Mouse (Mus musculus) heart, embryonic 10.5 days (tissue): ENCODE results near the gene Bckdk. TPM values are rescaled to one million over a fixed set of nuclear protein-coding genes. Genes with fewer than 3 reads are reported as not detected.
"Not testable (repeated sequence)": the region's sequence is repeated elsewhere in the genome, so short reads cannot be mapped to it uniquely, and the experiment has no call there.

Experiments
- DNase-seq: peaks from one replicate; pipeline ENCODE4 v3.0.0-alpha.2; 2017; ENCODE audit warnings: low spot score
- H3K27ac ChIP-seq: fragments of 300-500 bp; sonication (generic); 2 replicates; pipeline ENCODE4 v1.5.1; 2016; ENCODE audit warnings: mild to moderate bottlenecking
- H3K27me3 ChIP-seq: fragments of 300-500 bp; sonication (generic); 2 replicates; pipeline ENCODE4 v1.6.1; 2016; ENCODE audit warnings: mild to moderate bottlenecking; ENCODE audit not compliant: poor library complexity, insufficient read depth, severe bottlenecking
- H3K36me3 ChIP-seq: fragments of 300-500 bp; sonication (generic); 2 replicates; pipeline ENCODE4 v1.6.1; 2016; ENCODE audit warnings: mild to moderate bottlenecking, moderate library complexity
- H3K4me1 ChIP-seq: fragments of 300-500 bp; sonication (generic); 2 replicates; pipeline ENCODE4 v1.6.1; 2016; ENCODE audit warnings: mild to moderate bottlenecking
- H3K4me3 ChIP-seq: fragments of 300-500 bp; sonication (generic); 2 replicates; pipeline ENCODE4 v1.5.1; 2016; ENCODE audit warnings: mild to moderate bottlenecking, moderate library complexity
- H3K9me3 ChIP-seq: fragments of 300-500 bp; sonication (generic); 2 replicates; pipeline ENCODE4 v1.6.1; 2016; ENCODE audit warnings: mild to moderate bottlenecking, moderate library complexity
- WGBS: fragments of 180-500 bp; shearing (Covaris S2); methylation state at CpG from one replicate; pipeline ENCODE4 v1.1.7; 2016; 5-methylcytosine and 5-hydroxymethylcytosine counted together
- polyA plus RNA-seq: library from polyadenylated mRNA; unstranded; fragments of >200 nt; fragmentation: Nextera tagmentation; extraction: Ambion mirVana; gene quantifications from 2 replicates; pipeline ENCODE4 v1.2.1, GENCODE M21; 2016

Gene Bckdk
- polyA plus RNA-seq, 1 experiment from 2014 or later = 143 TPM

DNA sequence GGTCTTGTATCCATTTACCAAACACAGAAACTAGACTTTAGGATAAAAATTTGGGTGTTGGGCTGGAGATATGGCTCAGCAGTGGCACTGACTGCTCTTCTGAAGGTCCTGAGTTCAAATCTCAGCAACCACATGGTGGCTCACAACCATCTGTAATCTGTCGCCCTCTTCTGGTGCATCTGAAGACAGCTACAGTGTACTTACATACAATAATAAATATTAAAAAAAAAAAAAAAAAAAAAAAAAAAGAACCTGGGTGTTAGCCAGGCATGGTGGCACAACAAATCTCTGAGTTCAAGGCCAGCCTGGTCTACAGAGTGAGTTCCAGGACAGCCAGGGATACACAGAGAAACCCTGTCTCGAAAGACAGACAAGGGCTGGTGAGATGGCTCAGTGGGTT lies 38.2 kb downstream of the Bckdk start:
- peaks cover 41% of the 10 kb centered on the region for H3K27me3 ChIP-seq
- H3K4me1 ChIP-seq, H3K27ac ChIP-seq, H3K36me3 ChIP-seq, H3K9me3 ChIP-seq, H3K4me3 ChIP-seq, DNase-seq: not testable (repeated sequence)
- WGBS = 57% methylated on average over 2 of the region's 2 CpGs

DNA sequence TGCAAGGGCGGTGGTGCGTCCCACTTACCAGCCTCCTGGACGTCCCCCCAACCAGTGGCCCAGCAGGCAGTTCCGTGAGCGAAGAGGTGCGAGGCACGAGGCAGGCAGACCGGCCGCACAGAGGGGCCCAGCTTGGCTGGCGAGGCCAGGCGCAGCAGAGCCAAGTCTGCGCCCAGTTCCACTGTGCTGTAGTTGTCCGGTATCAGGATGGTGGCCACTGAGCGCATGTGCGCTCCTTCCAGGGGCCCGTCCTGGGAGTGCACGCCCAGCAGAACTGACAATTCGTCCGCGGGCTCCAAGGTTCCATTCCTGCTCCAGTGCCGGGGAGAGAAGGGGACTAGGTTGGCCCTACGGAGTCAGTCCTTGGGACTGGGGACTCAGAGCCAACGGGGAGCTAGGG lies 40.7 kb downstream of the Bckdk start:
- Histone ChIP-seq H3K27ac (0 out of 2 replicates have a peak overlapping the region, but pooled peaks have one; percentile 23), H3K36me3 (no peaks in the 10 kb centered on the region), H3K4me1 (peaks cover 8% of the 10 kb centered on the region; the same call in 1 of the 2 replicates), H3K9me3 (no peaks in the 10 kb centered on the region), H3K4me3 (peak overlapping the region; percentile 42), H3K27me3 (peaks cover 41% of the 10 kb centered on the region)
- peak; percentile 73 for DNase-seq
- 7% methylated on average over 23 of the region's 23 CpGs for WGBS

DNA sequence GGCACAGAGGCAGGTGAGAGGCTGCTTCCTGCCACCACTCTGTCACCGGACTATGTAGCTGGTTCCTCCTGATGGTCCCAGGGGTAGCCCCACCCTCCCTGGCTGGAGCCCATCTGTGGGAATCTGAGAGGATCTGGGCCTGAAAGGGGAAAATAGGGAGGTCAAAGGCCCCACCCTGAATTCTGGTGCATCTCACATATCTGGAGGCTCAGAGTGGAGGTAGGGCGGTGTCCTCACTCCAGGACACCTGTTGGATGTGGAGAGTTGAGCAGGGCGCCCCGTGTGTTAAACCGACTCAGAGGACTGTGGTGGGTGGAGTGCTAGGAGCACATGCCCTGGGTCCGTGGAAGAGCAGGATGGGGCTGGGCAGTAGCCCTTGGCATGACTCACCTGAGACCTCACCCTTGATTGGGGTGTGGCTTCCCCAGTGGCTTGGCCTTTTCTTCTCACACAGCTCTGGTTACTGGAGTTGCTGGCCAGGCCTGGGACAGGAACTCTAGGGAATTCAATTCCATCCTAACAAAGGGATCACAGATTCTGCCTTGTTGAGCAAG lies 42.7 kb downstream of the Bckdk start, which contains the start of gene Prss36:
TSS of gene Prss36 (minus strand) at position 256 of the 554 bp plus-strand sequence.
- Histone ChIP-seq H3K27me3 (peaks cover 41% of the 10 kb centered on the region), H3K36me3 (no peaks in the 10 kb centered on the region), H3K4me1 (peaks cover 8% of the 10 kb centered on the region; the same call in 1 of the 2 replicates), H3K4me3 (no peak within 1 kb of the TSS), H3K27ac (no peak within 1 kb of the TSS), H3K9me3 (no peaks in the 10 kb centered on the region)
- DNase-seq = no peak
- WGBS = 70% methylated on average over 6 of the region's 6 CpGs

DNA sequence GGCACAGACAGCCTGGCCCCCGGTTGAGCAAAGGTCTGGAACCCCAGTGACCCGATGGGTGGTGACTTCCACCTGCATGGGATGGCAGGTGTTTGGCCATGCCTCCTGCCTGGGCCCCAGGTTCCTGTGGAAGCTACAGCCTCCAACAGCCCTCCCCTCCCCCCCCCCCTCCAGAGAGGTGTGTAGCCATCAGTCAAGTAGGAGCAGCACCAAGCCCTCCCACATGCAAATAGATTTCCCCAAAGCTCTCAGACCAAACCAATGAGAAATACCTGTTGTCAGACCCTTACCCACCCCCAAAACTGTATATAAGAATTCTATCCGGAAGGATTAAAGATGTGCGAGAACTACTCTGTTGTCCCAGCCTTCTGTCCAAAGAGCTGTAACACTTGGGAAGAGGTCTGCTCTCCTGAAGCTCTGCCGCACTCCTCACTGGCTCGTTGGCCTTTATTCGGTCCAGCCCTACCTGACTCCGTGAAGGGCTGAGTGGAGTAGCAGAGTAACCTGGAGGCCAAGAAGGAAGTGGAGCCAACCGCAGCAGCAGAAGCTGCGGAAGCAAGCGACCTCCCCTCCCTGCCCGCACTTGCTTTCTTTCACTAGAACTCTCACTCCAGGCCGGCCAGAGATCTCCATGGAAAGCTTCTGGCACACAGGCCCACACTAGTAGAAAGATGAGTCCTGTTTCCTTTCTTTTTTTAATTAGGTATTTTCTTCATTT lies 49.1 kb downstream of the Bckdk start:
- H3K9me3 ChIP-seq = no peaks in the 10 kb centered on the region
- no peak for DNase-seq
- H3K27ac ChIP-seq = no peak overlapping the region
- no peak overlapping the region for H3K4me3 ChIP-seq
- no peaks in the 10 kb centered on the region for H3K36me3 ChIP-seq
- H3K4me1 ChIP-seq = no peaks in the 10 kb centered on the region
- WGBS = 32% methylated on average over 13 of the region's 13 CpGs
- H3K27me3 ChIP-seq = no peaks in the 10 kb centered on the region

DNA sequence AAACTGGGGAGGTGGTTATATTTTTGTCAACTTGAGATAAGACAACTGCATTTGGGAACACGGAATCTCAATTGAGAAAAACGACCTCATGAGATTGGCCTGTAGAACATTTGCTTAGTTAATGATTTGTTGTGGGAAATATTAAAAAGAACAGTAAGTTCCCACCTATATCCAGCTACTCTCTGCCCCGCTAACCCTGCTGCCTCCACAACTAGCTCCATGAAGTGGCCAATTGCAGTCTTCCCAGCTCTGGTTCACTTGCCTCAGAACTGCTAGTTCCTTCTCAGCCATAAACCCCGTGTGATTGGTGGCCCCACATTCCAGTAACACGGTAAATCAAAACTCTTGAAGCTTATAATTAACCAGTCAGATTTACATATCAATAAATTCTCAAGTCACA lies 55.5 kb downstream of the Bckdk start:
- H3K4me1 ChIP-seq = no peaks in the 10 kb centered on the region
- H3K9me3 ChIP-seq = no peaks in the 10 kb centered on the region
- no peak overlapping the region for H3K4me3 ChIP-seq
- H3K27ac ChIP-seq = no peak overlapping the region
- H3K27me3 ChIP-seq = no peaks in the 10 kb centered on the region
- WGBS = 57% methylated on average over 5 of the region's 5 CpGs
- no peak for DNase-seq
- H3K36me3 ChIP-seq = no peaks in the 10 kb centered on the region

Other genes starting within 250 kb of the Bckdk start
- 32.3 and 59.4 TPM in 2 replicates for gene Bcl7c, start 195.1 kb upstream of the Bckdk start, polyA plus RNA-seq
- gene Ctf1, start 191.3 kb upstream of the Bckdk start, polyA plus RNA-seq = 3.4 and 6.5 TPM in 2 replicates
- 0.26 TPM in 1 of 2 replicates, not detected in the other for gene Ctf2, start 171.9 kb upstream of the Bckdk start, polyA plus RNA-seq
- 3.4 and 4.8 TPM in 2 replicates for gene Fbxl19, start 159.5 kb upstream of the Bckdk start, polyA plus RNA-seq
- 12.9 and 19.8 TPM in 2 replicates for gene Orai3, start 134.3 kb upstream of the Bckdk start, polyA plus RNA-seq
- gene Setd1a, start 127.4 kb upstream of the Bckdk start, polyA plus RNA-seq = 13.2 and 23.7 TPM in 2 replicates
- gene Gm49388, start 118.5 kb upstream of the Bckdk start, polyA plus RNA-seq = not detected in 2 replicates
- 14.9 and 17.1 TPM in 2 replicates for gene Hsd3b7, start 103.5 kb upstream of the Bckdk start, polyA plus RNA-seq
- 32.4 and 36.3 TPM in 2 replicates for gene Stx4a, start 79.8 kb upstream of the Bckdk start, polyA plus RNA-seq
- gene Stx1b, start 79.5 kb upstream of the Bckdk start, polyA plus RNA-seq = 1.1 and 3.2 TPM in 2 replicates
- gene Zfp646, start 27.9 kb upstream of the Bckdk start, polyA plus RNA-seq = 10.6 and 11.7 TPM in 2 replicates
- 15.7 and 21.7 TPM in 2 replicates for gene Zfp668, start 27.3 kb upstream of the Bckdk start, polyA plus RNA-seq
- 1.2 and 1.9 TPM in 2 replicates for gene Prss53, start 13.1 kb upstream of the Bckdk start, polyA plus RNA-seq
- not detected in 2 replicates for gene Gm21974, start 8.6 kb upstream of the Bckdk start, polyA plus RNA-seq
- gene Vkorc1, start 8.5 kb upstream of the Bckdk start, polyA plus RNA-seq = 81.7 and 89.4 TPM in 2 replicates
- 31.0 and 39.7 TPM in 2 replicates for gene Kat8, start 8.4 kb downstream of the Bckdk start, polyA plus RNA-seq
- gene Prss8, start 26.0 kb downstream of the Bckdk start, polyA plus RNA-seq = 2.3 and 8.9 TPM in 2 replicates
- gene Prss36, start 42.6 kb downstream of the Bckdk start, polyA plus RNA-seq = 10.9 and 13.0 TPM in 2 replicates
- 280 and 362 TPM in 2 replicates for gene Fus, start 63.4 kb downstream of the Bckdk start, polyA plus RNA-seq
- gene Pycard, start 89.8 kb downstream of the Bckdk start, polyA plus RNA-seq = 27.8 and 35.5 TPM in 2 replicates
- 0.40 and 1.2 TPM in 2 replicates for gene Trim72, start 99.9 kb downstream of the Bckdk start, polyA plus RNA-seq
- gene Itgam, start 158.6 kb downstream of the Bckdk start, polyA plus RNA-seq = 0.06 and 0.25 TPM in 2 replicates
- 0.09 TPM in 1 of 2 replicates, not detected in the other for gene Gm49368, start 158.6 kb downstream of the Bckdk start, polyA plus RNA-seq
- gene Itgax, start 225.5 kb downstream of the Bckdk start, polyA plus RNA-seq = 0.05 and 0.10 TPM in 2 replicates